Comparison of ENCODE assay signal across 8 mouse cellular contexts in genomic region chr1:171379935-171380599, GRCm38 (mm10). TPM values are rescaled to one million over a fixed set of nuclear protein-coding genes. Genes with fewer than 3 reads are reported as not detected.
DNase-seq lines count a peak whose midpoint lies in the region; ATAC-seq and TF ChIP-seq lines count a peak whose summit lies in the region.

No protein-coding gene starts in this region.

- ATAC-seq in embryonic facial prominence, embryonic 14.5 days (ENCODE audit: low read depth), result peak; percentile 66
- peak; percentile 65 for ATAC-seq in kidney, embryonic 14.5 days (ENCODE audit: low FRiP score, low TSS enrichment)
- ATAC-seq in limb, embryonic 15.5 days (ENCODE audit: insufficient number of reproducible peaks, low FRiP score, low TSS enrichment, low read depth), result no peak
- ATAC-seq in midbrain, embryonic 16.5 days, result peak; percentile 86

- H3K27ac ChIP-seq in bone marrow, adult 2 months (ENCODE audit: control insufficient read depth, insufficient read depth, low read depth, low read length, poor library complexity), result no peak overlapping the region
- no peak overlapping the region for H3K27ac ChIP-seq in embryonic facial prominence, embryonic 14.5 days (replicated peaks; ENCODE audit: low read depth, low read length)
- no peak overlapping the region for H3K27ac ChIP-seq in heart, embryonic 10.5 days
- no peak overlapping the region for H3K27ac ChIP-seq in kidney, embryonic 14.5 days (ENCODE audit: low read depth, low read length)
- H3K27ac ChIP-seq in limb, embryonic 15.5 days, result no peak overlapping the region
- H3K27ac ChIP-seq in midbrain, embryonic 16.5 days (ENCODE audit: low read length), result no peak overlapping the region
- H3K27ac ChIP-seq in spleen, adult 2 months (ENCODE audit: insufficient read depth, low read length), result no peak overlapping the region

- no peaks in the 10 kb centered on the region for H3K9me3 ChIP-seq in embryonic facial prominence, embryonic 14.5 days (ENCODE audit: control insufficient read depth, low read length)
- H3K9me3 ChIP-seq in heart, embryonic 10.5 days, result no peaks in the 10 kb centered on the region
- H3K9me3 ChIP-seq in kidney, embryonic 14.5 days (ENCODE audit: control insufficient read depth, low read length), result no peaks in the 10 kb centered on the region
- no peaks in the 10 kb centered on the region for H3K9me3 ChIP-seq in limb, embryonic 15.5 days
- no peaks in the 10 kb centered on the region for H3K9me3 ChIP-seq in midbrain, embryonic 16.5 days (replicated peaks; ENCODE audit: control insufficient read depth, low read length, poor library complexity, severe bottlenecking)

- 21% methylated on average over 31 of the region's 31 CpGs for WGBS in bone marrow, adult 2 months
- 5% methylated on average over 31 of the region's 31 CpGs for WGBS in embryonic facial prominence, embryonic 14.5 days
- 8% methylated on average over 31 of the region's 31 CpGs for WGBS in heart, embryonic 10.5 days
- WGBS in kidney, embryonic 14.5 days, result 3% methylated on average over 31 of the region's 31 CpGs
- 8% methylated on average over 31 of the region's 31 CpGs for WGBS in limb, embryonic 15.5 days
- 3% methylated on average over 31 of the region's 31 CpGs for WGBS in midbrain, embryonic 16.5 days
- WGBS in spleen, adult 2 months, result 18% methylated on average over 31 of the region's 31 CpGs

- peak overlapping the region; percentile 49 for H3K4me2 ChIP-seq in embryonic facial prominence, embryonic 14.5 days (ENCODE audit: low read depth, low read length)
- H3K4me2 ChIP-seq in kidney, embryonic 14.5 days (replicated peaks; ENCODE audit: low read depth, low read length), result peak overlapping the region; percentile 50
- peak overlapping the region; percentile 58 for H3K4me2 ChIP-seq in limb, embryonic 15.5 days
- H3K4me2 ChIP-seq in midbrain, embryonic 16.5 days (ENCODE audit: low read length), result peak overlapping the region; percentile 67

- TF ChIP-seq POLR2A in bone marrow, adult 2 months (IDR thresholded peaks at IDR 0.05; ENCODE audit: borderline replicate concordance, control insufficient read depth, low read depth, low read length), result no peak
- TF ChIP-seq POLR2A in spleen, adult 2 months (IDR thresholded peaks at IDR 0.05; ENCODE audit: low read depth, low read length), result no peak

- H3K4me1 ChIP-seq in bone marrow, adult 2 months (ENCODE audit: control insufficient read depth, insufficient read depth, low read length), result peaks cover 5% of the 10 kb centered on the region
- H3K4me1 ChIP-seq in embryonic facial prominence, embryonic 14.5 days (ENCODE audit: control insufficient read depth, insufficient read depth, low read length), result peaks cover 7% of the 10 kb centered on the region; the same call in 1 of the 2 replicates
- H3K4me1 ChIP-seq in heart, embryonic 10.5 days, result peaks cover 26% of the 10 kb centered on the region
- H3K4me1 ChIP-seq in kidney, embryonic 14.5 days (ENCODE audit: control insufficient read depth, insufficient read depth, low read length), result peaks cover 8% of the 10 kb centered on the region; the same call in 1 of the 2 replicates
- H3K4me1 ChIP-seq in limb, embryonic 15.5 days, result peaks cover 14% of the 10 kb centered on the region
- H3K4me1 ChIP-seq in midbrain, embryonic 16.5 days (ENCODE audit: control insufficient read depth, insufficient read depth, low read length), result peaks cover 3% of the 10 kb centered on the region; the same call in 1 of the 2 replicates
- H3K4me1 ChIP-seq in spleen, adult 2 months (ENCODE audit: control insufficient read depth, insufficient read depth, insufficient read length), result peaks cover 10% of the 10 kb centered on the region; the same call in 1 of the 2 replicates

- H3K36me3 ChIP-seq in embryonic facial prominence, embryonic 14.5 days (ENCODE audit: control insufficient read depth, insufficient read depth, low read length), result no peaks in the 10 kb centered on the region
- no peaks in the 10 kb centered on the region for H3K36me3 ChIP-seq in heart, embryonic 10.5 days
- H3K36me3 ChIP-seq in kidney, embryonic 14.5 days (ENCODE audit: control insufficient read depth, insufficient read depth, low read length), result no peaks in the 10 kb centered on the region
- no peaks in the 10 kb centered on the region for H3K36me3 ChIP-seq in limb, embryonic 15.5 days
- H3K36me3 ChIP-seq in midbrain, embryonic 16.5 days (ENCODE audit: control insufficient read depth, insufficient read depth, low read length), result no peaks in the 10 kb centered on the region
- H3K36me3 ChIP-seq in spleen, adult 2 months (ENCODE audit: control insufficient read depth, insufficient read depth, low read length), result no peaks in the 10 kb centered on the region

- H3K9ac ChIP-seq in embryonic facial prominence, embryonic 14.5 days (ENCODE audit: low read depth, low read length), result 0 out of 2 replicates have a peak overlapping the region, but pooled peaks have one; percentile 21
- H3K9ac ChIP-seq in kidney, embryonic 14.5 days (ENCODE audit: low read depth, low read length), result peak overlapping the region; percentile 37; the same call in 1 of the 2 replicates
- H3K9ac ChIP-seq in limb, embryonic 15.5 days, result no peak overlapping the region
- peak overlapping the region; percentile 61 for H3K9ac ChIP-seq in midbrain, embryonic 16.5 days (ENCODE audit: low read depth, low read length)

- peak; percentile 87 for TF ChIP-seq CTCF in bone marrow, adult 2 months (IDR thresholded peaks at IDR 0.05; ENCODE audit: control insufficient read depth, insufficient read depth, low read length)
- TF ChIP-seq CTCF in spleen, adult 2 months (IDR thresholded peaks at IDR 0.05; ENCODE audit: extremely low read depth, insufficient read depth, insufficient read length, insufficient replicate concordance), result peak; percentile 75; the same call in 1 of the 2 replicates

- H3K4me3 ChIP-seq in bone marrow, adult 2 months (replicated peaks; ENCODE audit: control insufficient read depth, low read depth, low read length), result no peak overlapping the region
- H3K4me3 ChIP-seq in embryonic facial prominence, embryonic 14.5 days (ENCODE audit: low read depth, low read length), result peak overlapping the region; percentile 26
- peak overlapping the region; percentile 47 for H3K4me3 ChIP-seq in heart, embryonic 10.5 days
- H3K4me3 ChIP-seq in kidney, embryonic 14.5 days (ENCODE audit: low read length), result peak overlapping the region; percentile 28
- H3K4me3 ChIP-seq in limb, embryonic 15.5 days, result peak overlapping the region; percentile 17
- peak overlapping the region; percentile 43 for H3K4me3 ChIP-seq in midbrain, embryonic 16.5 days (ENCODE audit: low read depth, low read length)
- H3K4me3 ChIP-seq in spleen, adult 2 months (ENCODE audit: extremely low read depth, insufficient read depth, insufficient read length), result peak overlapping the region; percentile 16; the same call in 1 of the 2 replicates

- peaks cover 14% of the 10 kb centered on the region for H3K27me3 ChIP-seq in embryonic facial prominence, embryonic 14.5 days (replicated peaks; ENCODE audit: control insufficient read depth, insufficient read depth, low read length)
- peaks cover 44% of the 10 kb centered on the region for H3K27me3 ChIP-seq in heart, embryonic 10.5 days (ENCODE audit: insufficient read depth, poor library complexity, severe bottlenecking)
- peaks cover 7% of the 10 kb centered on the region for H3K27me3 ChIP-seq in kidney, embryonic 14.5 days (ENCODE audit: control insufficient read depth, insufficient read depth, low read length)
- peaks cover 45% of the 10 kb centered on the region for H3K27me3 ChIP-seq in limb, embryonic 15.5 days
- H3K27me3 ChIP-seq in midbrain, embryonic 16.5 days (ENCODE audit: control insufficient read depth, insufficient read depth, low read depth, low read length), result no peaks in the 10 kb centered on the region
- H3K27me3 ChIP-seq in spleen, adult 2 months (ENCODE audit: control insufficient read depth, insufficient read depth, low read length), result no peaks in the 10 kb centered on the region

- peak; percentile 86 to 88 for DNase-seq in B cell, adult 2 months
- peak; percentile 77 for DNase-seq in embryonic facial prominence, embryonic 14.5 days (ENCODE audit: low spot score)
- peak; percentile 86 for DNase-seq in heart, embryonic 10.5 days (ENCODE audit: low spot score)
- DNase-seq in spleen, adult 2 months (ENCODE audit: low read depth in 1 of 2, low spot score in 2 of 2), result peak; percentile 63 to 81

RNA-seq across cellular contexts. Expression of gene Arhgap30, which starts 8.7 kb away (rescaled TPM):
- polyA plus RNA-seq in bone marrow, adult 2 months (2011; ENCODE audit: insufficient read depth, insufficient read length, low replicate concordance, missing spikeins), result 36.8 and 72.9 TPM in 2 replicates
- polyA plus RNA-seq in embryonic facial prominence, embryonic 14.5 days (2014; fragmentation: Nextera tagmentation; extraction: Ambion mirVana), result 1.9 and 2.0 TPM in 2 replicates
- 0.41 and 0.95 TPM in 2 replicates for polyA plus RNA-seq in heart, embryonic 10.5 days (2016; fragmentation: Nextera tagmentation; extraction: Ambion mirVana)
- 0.69 and 0.81 TPM in 2 replicates for polyA plus RNA-seq in kidney, embryonic 14.5 days (2014; fragmentation: Nextera tagmentation; extraction: Ambion mirVana)
- polyA plus RNA-seq in limb, embryonic 15.5 days (2015; fragmentation: Nextera tagmentation; extraction: Ambion mirVana), result 2.9 and 3.2 TPM in 2 replicates
- 0.45 and 0.59 TPM in 2 replicates for polyA plus RNA-seq in midbrain, embryonic 16.5 days (2015; fragmentation: Nextera tagmentation; extraction: Ambion mirVana)
- 79.5 and 88.3 TPM in 2 replicates for polyA plus RNA-seq in spleen, adult 2 months (2012; rRNA removed)

RNA-seq across cellular contexts. Expression of gene Nectin4, which starts 10.2 kb away (rescaled TPM):
- polyA plus RNA-seq in bone marrow, adult 2 months (2011; ENCODE audit: insufficient read depth, insufficient read length, low replicate concordance, missing spikeins), result 0.27 and 1.1 TPM in 2 replicates
- polyA plus RNA-seq in embryonic facial prominence, embryonic 14.5 days (2014; fragmentation: Nextera tagmentation; extraction: Ambion mirVana), result 7.7 and 10.7 TPM in 2 replicates
- 0.38 and 1.3 TPM in 2 replicates for polyA plus RNA-seq in heart, embryonic 10.5 days (2016; fragmentation: Nextera tagmentation; extraction: Ambion mirVana)
- 1.0 and 2.6 TPM in 2 replicates for polyA plus RNA-seq in kidney, embryonic 14.5 days (2014; fragmentation: Nextera tagmentation; extraction: Ambion mirVana)
- polyA plus RNA-seq in limb, embryonic 15.5 days (2015; fragmentation: Nextera tagmentation; extraction: Ambion mirVana), result 56.3 and 61.5 TPM in 2 replicates
- polyA plus RNA-seq in midbrain, embryonic 16.5 days (2015; fragmentation: Nextera tagmentation; extraction: Ambion mirVana), result 3.6 and 3.9 TPM in 2 replicates
- 1.4 and 2.0 TPM in 2 replicates for polyA plus RNA-seq in spleen, adult 2 months (2012; rRNA removed)

RNA-seq across cellular contexts. Expression of gene Klhdc9, which starts 19.5 kb away (rescaled TPM):
- polyA plus RNA-seq in bone marrow, adult 2 months (2011; ENCODE audit: insufficient read depth, insufficient read length, low replicate concordance, missing spikeins), result 1.3 TPM in 1 of 2 replicates, not detected in the other
- polyA plus RNA-seq in embryonic facial prominence, embryonic 14.5 days (2014; fragmentation: Nextera tagmentation; extraction: Ambion mirVana), result 2.2 and 3.0 TPM in 2 replicates
- polyA plus RNA-seq in heart, embryonic 10.5 days (2016; fragmentation: Nextera tagmentation; extraction: Ambion mirVana), result 0.87 and 1.3 TPM in 2 replicates
- polyA plus RNA-seq in kidney, embryonic 14.5 days (2014; fragmentation: Nextera tagmentation; extraction: Ambion mirVana), result 2.2 and 2.4 TPM in 2 replicates
- polyA plus RNA-seq in limb, embryonic 15.5 days (2015; fragmentation: Nextera tagmentation; extraction: Ambion mirVana), result 1.5 TPM in 2 replicates
- polyA plus RNA-seq in midbrain, embryonic 16.5 days (2015; fragmentation: Nextera tagmentation; extraction: Ambion mirVana), result 4.3 and 4.6 TPM in 2 replicates
- 0.20 and 0.62 TPM in 2 replicates for polyA plus RNA-seq in spleen, adult 2 months (2012; rRNA removed)

RNA-seq across cellular contexts. Expression of gene Usf1, which starts 31.0 kb away (rescaled TPM):
- 48.6 and 92.2 TPM in 2 replicates for polyA plus RNA-seq in bone marrow, adult 2 months (2011; ENCODE audit: insufficient read depth, insufficient read length, low replicate concordance, missing spikeins)
- 68.9 and 84.9 TPM in 2 replicates for polyA plus RNA-seq in embryonic facial prominence, embryonic 14.5 days (2014; fragmentation: Nextera tagmentation; extraction: Ambion mirVana)
- 65.2 and 70.9 TPM in 2 replicates for polyA plus RNA-seq in heart, embryonic 10.5 days (2016; fragmentation: Nextera tagmentation; extraction: Ambion mirVana)
- polyA plus RNA-seq in kidney, embryonic 14.5 days (2014; fragmentation: Nextera tagmentation; extraction: Ambion mirVana), result 85.4 and 86.4 TPM in 2 replicates
- polyA plus RNA-seq in limb, embryonic 15.5 days (2015; fragmentation: Nextera tagmentation; extraction: Ambion mirVana), result 71.1 and 75.8 TPM in 2 replicates
- polyA plus RNA-seq in midbrain, embryonic 16.5 days (2015; fragmentation: Nextera tagmentation; extraction: Ambion mirVana), result 197 and 201 TPM in 2 replicates
- polyA plus RNA-seq in spleen, adult 2 months (2012; rRNA removed), result 130 and 132 TPM in 2 replicates

RNA-seq across cellular contexts. Expression of gene Pfdn2, which starts 34.6 kb away (rescaled TPM):
- 73.2 and 94.4 TPM in 2 replicates for polyA plus RNA-seq in bone marrow, adult 2 months (2011; ENCODE audit: insufficient read depth, insufficient read length, low replicate concordance, missing spikeins)
- polyA plus RNA-seq in embryonic facial prominence, embryonic 14.5 days (2014; fragmentation: Nextera tagmentation; extraction: Ambion mirVana), result 49.1 and 49.5 TPM in 2 replicates
- 109 and 150 TPM in 2 replicates for polyA plus RNA-seq in heart, embryonic 10.5 days (2016; fragmentation: Nextera tagmentation; extraction: Ambion mirVana)
- polyA plus RNA-seq in kidney, embryonic 14.5 days (2014; fragmentation: Nextera tagmentation; extraction: Ambion mirVana), result 53.7 and 103 TPM in 2 replicates
- polyA plus RNA-seq in limb, embryonic 15.5 days (2015; fragmentation: Nextera tagmentation; extraction: Ambion mirVana), result 93.0 and 95.1 TPM in 2 replicates
- polyA plus RNA-seq in midbrain, embryonic 16.5 days (2015; fragmentation: Nextera tagmentation; extraction: Ambion mirVana), result 146 and 166 TPM in 2 replicates
- polyA plus RNA-seq in spleen, adult 2 months (2012; rRNA removed), result 8.5 TPM in 2 replicates
